Mouse (Mus musculus): ENCODE results near the gene Zic5. TPM values are rescaled to one million over a fixed set of nuclear protein-coding genes. Genes with fewer than 3 reads are reported as not detected.

The Zic5 gene
- polyA plus RNA-seq, 1 experiment from 2014 or later = 14.3 TPM

- Histone ChIP-seq H3K4me3 (no peak overlapping the region; the same call in 1 of the 2 replicates), H3K9ac (no peak overlapping the region; the same call in 1 of the 2 replicates)
Measured at GRCm38 (mm10) chr14:122485635-122486181, 20.2 kb upstream of the Zic5 start.

GRCm38 (mm10) chr14:122484844-122485551 is 19.5 kb upstream of the Zic5 start:
- H3K36me3 ChIP-seq = no peaks in the 10 kb centered on the region
- H3K27ac ChIP-seq = no peak overlapping the region
- H3K9ac ChIP-seq = peak overlapping the region; percentile 13; the same call in 1 of the 2 replicates
- peak overlapping the region; percentile 15; the same call in 1 of the 2 replicates for H3K4me3 ChIP-seq
- no peaks in the 10 kb centered on the region for H3K9me3 ChIP-seq
- H3K4me2 ChIP-seq (replicated peaks) = peak overlapping the region; percentile 53
- H3K4me1 ChIP-seq = peaks cover 10% of the 10 kb centered on the region; the same call in 1 of the 2 replicates
- under 1% methylated on average over 24 of the region's 24 CpGs for WGBS
- no peak for ATAC-seq (ENCODE audit: low FRiP score, low read depth)
- H3K27me3 ChIP-seq (replicated peaks) = peaks cover 60% of the 10 kb centered on the region

More at GRCm38 (mm10) chr14:122485635-122486181, 20.2 kb upstream of the Zic5 start:
- WGBS = 2% methylated on average over 12 of the region's 12 CpGs
- no peak overlapping the region for H3K27ac ChIP-seq
- H3K9me3 ChIP-seq = no peaks in the 10 kb centered on the region
- H3K4me2 ChIP-seq (replicated peaks) = peak overlapping the region; percentile 53
- H3K4me1 ChIP-seq = peaks cover 17% of the 10 kb centered on the region; the same call in 1 of the 2 replicates
- no peaks in the 10 kb centered on the region for H3K36me3 ChIP-seq
- ATAC-seq (ENCODE audit: low FRiP score, low read depth) = no peak
- peaks cover 63% of the 10 kb centered on the region for H3K27me3 ChIP-seq (replicated peaks)

GRCm38 (mm10) chr14:122484458-122484843 is 19.0 kb upstream of the Zic5 start:
- ATAC-seq (ENCODE audit: low FRiP score, low read depth) = no peak
- no peaks in the 10 kb centered on the region for H3K9me3 ChIP-seq
- 8% methylated on average over 4 of the region's 4 CpGs for WGBS
- 0 out of 2 replicates have a peak overlapping the region, but pooled peaks have one; percentile 0 for H3K4me3 ChIP-seq
- no peak overlapping the region for H3K27ac ChIP-seq
- no peaks in the 10 kb centered on the region for H3K36me3 ChIP-seq
- peaks cover 57% of the 10 kb centered on the region for H3K27me3 ChIP-seq (replicated peaks)
- H3K4me2 ChIP-seq (replicated peaks) = peak overlapping the region; percentile 53
- H3K9ac ChIP-seq = 0 out of 2 replicates have a peak overlapping the region, but pooled peaks have one; percentile 8
- H3K4me1 ChIP-seq = peaks cover 6% of the 10 kb centered on the region; the same call in 1 of the 2 replicates

GRCm38 (mm10) chr14:122483556-122484421 is 18.3 kb upstream of the Zic5 start:
- WGBS = 7% methylated on average over 18 of the region's 18 CpGs
- H3K27me3 ChIP-seq (replicated peaks) = peaks cover 60% of the 10 kb centered on the region
- peaks cover 8% of the 10 kb centered on the region; the same call in 1 of the 2 replicates for H3K4me1 ChIP-seq
- H3K4me3 ChIP-seq = 0 out of 2 replicates have a peak overlapping the region, but pooled peaks have one; percentile 0
- peak overlapping the region; percentile 53 for H3K4me2 ChIP-seq (replicated peaks)
- H3K27ac ChIP-seq = no peak overlapping the region
- no peak for ATAC-seq (ENCODE audit: low FRiP score, low read depth)
- H3K9ac ChIP-seq = 0 out of 2 replicates have a peak overlapping the region, but pooled peaks have one; percentile 8
- no peaks in the 10 kb centered on the region for H3K9me3 ChIP-seq
- no peaks in the 10 kb centered on the region for H3K36me3 ChIP-seq

- Histone ChIP-seq H3K27me3 (replicated peaks) (peaks cover 66% of the 10 kb centered on the region), H3K4me3 (peak overlapping the region; percentile 28), H3K36me3 (no peaks in the 10 kb centered on the region), H3K4me1 (peaks cover 13% of the 10 kb centered on the region; the same call in 1 of the 2 replicates), H3K4me2 (replicated peaks) (peak overlapping the region; percentile 73), H3K9ac (peak overlapping the region; percentile 52), H3K27ac (no peak overlapping the region), H3K9me3 (no peaks in the 10 kb centered on the region)
- ATAC-seq (ENCODE audit: low FRiP score, low read depth) = no peak
- 3% methylated on average over 5 of the region's 5 CpGs for WGBS
Measured at GRCm38 (mm10) chr14:122483024-122483385, 17.5 kb upstream of the Zic5 start.

- Histone ChIP-seq H3K27ac (no peak overlapping the region), H3K4me1 (peaks cover 13% of the 10 kb centered on the region; the same call in 1 of the 2 replicates), H3K9me3 (no peaks in the 10 kb centered on the region), H3K36me3 (no peaks in the 10 kb centered on the region), H3K4me3 (peak overlapping the region; percentile 28), H3K4me2 (replicated peaks) (peak overlapping the region; percentile 73), H3K9ac (peak overlapping the region; percentile 52), H3K27me3 (replicated peaks) (peaks cover 64% of the 10 kb centered on the region)
- ATAC-seq (ENCODE audit: low FRiP score, low read depth) = peak; percentile 27; the same call in 1 of the 2 replicates
- 2% methylated on average over 38 of the region's 38 CpGs for WGBS
Measured at GRCm38 (mm10) chr14:122482081-122483023, 16.9 kb upstream of the Zic5 start.

GRCm38 (mm10) chr14:122481181-122481580 is 15.7 kb upstream of the Zic5 start:
- H3K27ac ChIP-seq = 0 out of 2 replicates have a peak overlapping the region, but pooled peaks have one; percentile 32
- no peaks in the 10 kb centered on the region for H3K9me3 ChIP-seq
- H3K4me1 ChIP-seq = peaks cover 16% of the 10 kb centered on the region; the same call in 1 of the 2 replicates
- 4% methylated on average over 15 of the region's 15 CpGs for whole genome bisulfite sequencing
- no peaks in the 10 kb centered on the region for H3K36me3 ChIP-seq
- peaks cover 60% of the 10 kb centered on the region for H3K27me3 ChIP-seq (replicated peaks)
- no peak; the same call in 1 of the 2 replicates for ATAC-seq (ENCODE audit: low FRiP score, low read depth)
- H3K4me2 ChIP-seq (replicated peaks) = peak overlapping the region; percentile 73
- peak overlapping the region; percentile 28 for H3K4me3 ChIP-seq
- peak overlapping the region; percentile 52 for H3K9ac ChIP-seq

GRCm38 (mm10) chr14:122480355-122480754 is 14.9 kb upstream of the Zic5 start:
- Histone ChIP-seq H3K4me2 (replicated peaks) (peak overlapping the region; percentile 73), H3K4me1 (peaks cover 24% of the 10 kb centered on the region; the same call in 1 of the 2 replicates), H3K9ac (peak overlapping the region; percentile 52; the same call in 1 of the 2 replicates), H3K27ac (no peak overlapping the region), H3K9me3 (no peaks in the 10 kb centered on the region), H3K27me3 (replicated peaks) (peaks cover 60% of the 10 kb centered on the region), H3K4me3 (peak overlapping the region; percentile 2; the same call in 1 of the 2 replicates), H3K36me3 (no peaks in the 10 kb centered on the region)
- ATAC-seq (ENCODE audit: low FRiP score, low read depth) = no peak
- WGBS = 9% methylated on average over 2 of the region's 2 CpGs

- Histone ChIP-seq H3K4me2 (replicated peaks) (peak overlapping the region; percentile 73), H3K4me3 (peak overlapping the region; percentile 24), H3K36me3 (no peaks in the 10 kb centered on the region), H3K9ac (peak overlapping the region; percentile 44), H3K27ac (no peak overlapping the region), H3K4me1 (peaks cover 32% of the 10 kb centered on the region), H3K9me3 (no peaks in the 10 kb centered on the region), H3K27me3 (replicated peaks) (peaks cover 60% of the 10 kb centered on the region)
- WGBS = 8% methylated on average over 17 of the region's 17 CpGs
- ATAC-seq (ENCODE audit: low FRiP score, low read depth) = no peak
Measured at GRCm38 (mm10) chr14:122479461-122480109, 14.1 kb upstream of the Zic5 start.

GRCm38 (mm10) chr14:122478574-122479011 is 13.1 kb upstream of the Zic5 start:
- peaks cover 35% of the 10 kb centered on the region for H3K4me1 ChIP-seq
- no peak for ATAC-seq (ENCODE audit: low FRiP score, low read depth)

More at GRCm38 (mm10) chr14:122478574-122479011, 13.1 kb upstream of the Zic5 start:
- peak overlapping the region; percentile 92 for H3K9ac ChIP-seq
- under 1% methylated on average over 22 of the region's 22 CpGs for WGBS
- H3K36me3 ChIP-seq = no peaks in the 10 kb centered on the region
- no peaks in the 10 kb centered on the region for H3K9me3 ChIP-seq
- H3K27me3 ChIP-seq (replicated peaks) = peaks cover 56% of the 10 kb centered on the region
- peak overlapping the region; percentile 69 for H3K4me3 ChIP-seq
- peak overlapping the region; percentile 50; the same call in 1 of the 2 replicates for H3K27ac ChIP-seq
- peak overlapping the region; percentile 73 for H3K4me2 ChIP-seq (replicated peaks)
